Mouse (Mus musculus) layer of hippocampus, postnatal 10 days (tissue): ENCODE data around the gene Bcorl1. TPM values are rescaled to one million over a fixed set of nuclear protein-coding genes. Genes with fewer than 3 reads are reported as not detected.

Source experiments
- DNase-seq, 2 experiments: peaks; one replicate each; pipeline ENCODE4 v3.0.0; 2021; ENCODE audit warnings: low spot score in 2 of 2
- long read RNA-seq: library from polyadenylated mRNA; stranded (forward); transcript quantifications from one replicate; pipeline ENCODE4 v2.0.0, GENCODE M21; 2023
- total RNA-seq, 2 experiments: library from RNA; stranded (reverse); gene quantifications; 2 replicates each; pipeline ENCODE4 v1.2.3; 2021

Bcorl1 gene
- 10 to 100 TPM; 17.6 to 19.6 TPM for total RNA-seq
- long read RNA-seq, partial matches to known transcripts: 4 of 7 reads
- long read RNA-seq, other reads (novel, unspliced or antisense): 3 of 7 reads

DNA sequence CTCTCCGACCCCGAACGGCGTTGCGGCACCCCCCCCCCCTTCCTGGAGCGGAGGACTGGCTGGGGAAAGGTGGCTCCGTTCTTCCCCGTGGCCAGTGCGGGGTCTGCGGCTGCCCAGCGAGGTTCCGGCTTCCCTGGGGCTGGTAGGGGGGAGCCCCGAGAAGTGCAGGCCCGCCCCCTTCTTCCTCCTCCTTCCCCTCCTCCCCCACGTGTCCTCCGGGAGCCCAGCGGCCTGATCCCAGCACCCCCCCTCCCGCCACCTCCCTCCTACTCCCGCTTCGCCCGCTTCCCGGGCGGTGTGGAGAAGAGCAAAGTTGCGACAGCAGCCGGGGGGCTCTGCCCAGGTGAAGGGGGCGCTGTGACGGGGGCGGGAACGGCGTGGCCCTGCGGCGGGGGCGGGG lies at the start of gene Bcorl1:
Bcorl1 (plus strand) TSS at position 218 of the 400 bp plus-strand sequence.
- DNase-seq: peak; percentile 5 to 48

DNA sequence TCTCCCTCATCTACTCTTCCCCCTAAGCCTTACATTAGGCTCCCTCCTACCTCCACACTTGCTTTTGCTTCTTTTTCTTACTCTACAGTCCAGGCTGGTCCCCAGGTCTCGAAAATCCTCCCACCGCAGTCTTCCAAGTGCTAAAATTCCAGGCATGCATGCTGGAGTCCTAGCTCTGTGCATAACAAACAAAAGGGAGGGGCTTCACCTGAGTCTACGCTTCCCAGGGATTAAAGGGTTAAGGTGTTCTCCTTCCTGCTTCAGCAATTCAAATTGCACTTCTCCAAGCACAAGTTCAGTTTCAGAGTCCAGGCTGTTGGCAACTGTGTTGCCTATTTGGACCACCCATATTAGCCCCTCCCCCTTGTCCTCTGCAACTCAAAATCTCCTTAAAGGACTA lies 49.7 kb upstream of the Bcorl1 start:
- DNase-seq: no peak

GRCm38 (mm10) chrX:48305356-48305755 lies 35.8 kb upstream of the Bcorl1 start:
- no peak for DNase-seq

GRCm38 (mm10) chrX:48310706-48311517 lies 30.2 kb upstream of the Bcorl1 start:
- DNase-seq: peak in 1 of 2 experiments; percentile 13

GRCm38 (mm10) chrX:48311727-48312126 lies 29.4 kb upstream of the Bcorl1 start:
- DNase-seq: no peak

DNA sequence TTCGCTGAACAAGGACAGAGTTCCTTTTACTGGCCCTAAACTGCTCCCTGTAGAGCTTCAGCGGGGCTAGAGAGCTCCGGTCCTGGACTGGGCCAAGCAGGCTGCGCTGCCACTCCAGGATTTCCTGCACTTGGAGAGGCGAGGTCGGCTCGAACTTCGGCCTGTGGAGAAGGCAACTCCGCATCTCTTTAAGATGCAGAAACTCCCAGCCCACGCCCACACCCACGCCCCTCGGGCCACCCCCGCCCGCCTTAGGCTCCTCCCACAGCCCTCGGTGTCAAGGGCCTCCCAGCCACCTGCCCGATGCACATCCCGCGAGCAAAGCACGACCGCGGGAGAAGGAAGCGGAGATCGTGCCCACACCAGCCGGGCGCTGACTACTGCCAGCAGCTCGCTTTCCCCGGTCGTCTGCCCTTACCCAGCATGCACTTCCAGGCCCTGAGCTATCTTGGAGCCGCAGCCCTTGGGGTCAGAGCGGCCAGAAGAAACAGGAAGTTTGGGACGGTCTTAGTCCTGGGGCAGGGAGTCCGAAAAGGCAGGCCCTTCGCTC lies 26.6 kb upstream of the Bcorl1 start:
- peak; percentile 46 to 57 for DNase-seq

DNA sequence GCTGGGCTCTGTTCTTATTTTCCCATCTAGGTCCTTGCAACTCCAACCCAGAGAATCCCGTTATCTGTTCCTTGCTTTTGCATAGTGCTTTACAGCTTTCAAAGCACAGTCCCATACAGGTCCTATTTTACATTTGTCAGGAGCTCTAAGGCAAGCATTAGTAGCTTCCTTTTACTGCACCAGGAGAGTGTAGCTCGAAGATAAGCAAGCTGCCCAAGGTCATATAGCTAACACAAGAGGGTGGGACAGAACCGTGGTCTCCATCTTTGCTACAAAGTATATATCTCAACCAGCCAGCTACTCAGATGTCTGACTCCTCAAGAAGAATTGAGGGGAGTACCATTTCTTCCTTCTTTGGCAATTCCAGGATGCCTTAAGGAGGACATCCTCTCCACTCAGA lies 23.7 kb upstream of the Bcorl1 start:
- DNase-seq: no peak

DNA sequence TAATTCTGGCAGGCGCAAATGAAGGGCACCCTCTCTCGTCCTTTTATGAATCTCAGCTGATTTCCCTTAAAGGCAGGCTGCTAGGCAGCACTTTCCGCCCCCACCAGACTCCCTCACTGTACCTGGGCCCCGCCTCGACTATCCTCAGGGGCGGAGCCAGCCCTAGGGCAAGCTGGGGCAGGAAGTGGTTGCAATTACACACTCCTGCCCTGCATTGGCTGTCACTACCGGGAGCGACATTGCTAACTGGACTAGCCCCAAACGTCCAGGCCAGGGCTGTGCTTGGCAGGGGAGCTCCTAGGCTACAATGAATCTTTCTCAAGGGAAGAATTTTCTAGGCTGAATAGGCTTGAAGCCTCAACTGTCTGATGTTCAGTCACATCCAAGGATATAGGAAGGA lies 23.0 kb upstream of the Bcorl1 start:
- DNase-seq: no peak

DNA sequence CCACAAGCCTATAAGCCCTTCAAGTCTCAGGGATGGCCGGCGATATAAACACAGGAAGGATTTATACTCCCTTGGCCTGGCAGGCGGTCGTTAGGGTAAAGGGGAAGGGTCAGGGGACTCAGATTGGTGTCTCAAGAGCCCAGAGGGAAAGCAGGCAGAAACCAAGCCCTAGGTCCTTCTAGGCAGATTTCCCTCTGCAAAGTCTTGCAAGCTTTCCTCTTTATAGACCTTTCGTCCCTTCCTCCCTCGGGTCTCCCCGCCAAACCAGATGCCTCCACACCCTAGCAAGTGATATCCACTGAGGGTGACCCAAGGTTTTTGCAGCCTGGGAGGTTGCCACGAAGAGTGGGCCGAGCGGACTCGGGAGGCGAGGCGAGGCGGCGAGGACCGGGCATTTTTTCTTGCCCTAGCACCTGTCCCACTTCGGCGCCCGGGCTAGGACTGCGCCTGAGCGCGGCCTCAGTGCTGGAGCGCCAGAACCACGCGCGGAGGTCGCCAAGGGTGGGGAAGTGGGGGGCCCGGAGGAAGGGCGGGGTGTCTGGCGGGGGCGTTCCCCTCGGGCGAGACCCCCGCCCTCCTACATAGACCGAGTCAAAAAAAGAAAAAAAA lies 613 bp upstream of the Bcorl1 start:
- peak; percentile 2 to 17 for DNase-seq

DNA sequence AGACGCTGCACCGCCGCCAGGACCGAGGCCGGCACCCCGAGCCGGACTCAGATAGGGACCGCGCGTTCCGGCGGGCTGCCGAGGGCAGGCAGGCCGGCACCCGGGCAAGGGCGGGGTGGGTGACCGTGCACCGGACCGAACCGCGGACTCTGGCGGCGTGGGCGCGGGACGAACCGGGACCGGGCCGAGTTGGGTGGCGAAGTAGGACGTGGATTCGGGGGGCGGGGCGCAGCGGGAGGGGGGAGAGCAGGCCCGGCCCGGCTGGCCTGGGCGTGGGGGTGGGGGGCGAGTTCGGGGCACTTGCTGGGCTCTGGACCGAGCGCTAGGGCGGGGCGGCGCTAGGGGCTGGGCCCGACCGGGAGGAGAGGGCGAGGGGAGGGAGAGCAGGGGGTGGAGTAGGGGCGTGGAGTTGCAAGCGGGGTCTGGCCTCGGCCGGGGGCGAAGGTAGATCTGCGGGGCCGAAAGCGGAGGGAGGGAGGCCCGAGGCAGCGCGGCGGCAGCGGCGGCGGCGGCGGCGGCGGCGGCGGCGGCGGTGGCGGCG lies 533 bp downstream of the Bcorl1 start:
- DNase-seq: peak; percentile 9 to 40

DNA sequence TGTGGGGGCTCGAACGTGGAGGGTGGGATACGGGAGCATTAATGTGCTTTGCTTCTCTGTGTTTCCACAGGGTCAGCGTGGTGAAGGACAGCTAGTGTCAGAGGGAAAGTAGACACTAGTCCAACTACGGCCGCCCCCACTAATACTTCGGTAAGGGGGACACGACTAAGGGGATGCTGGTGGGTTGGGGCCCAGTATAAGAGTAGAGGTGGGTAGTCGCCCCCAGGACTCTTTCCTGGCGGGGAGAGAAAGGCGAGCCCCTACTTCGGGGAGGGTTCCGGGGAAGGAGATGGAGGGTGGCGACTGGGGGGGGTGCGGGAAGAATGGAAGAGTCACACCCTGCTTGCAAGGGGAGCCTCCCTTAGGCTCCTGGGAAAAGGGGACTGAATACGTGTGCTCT lies 1.6 kb downstream of the Bcorl1 start:
- DNase-seq: peak in 1 of 2 experiments; percentile 3

DNA sequence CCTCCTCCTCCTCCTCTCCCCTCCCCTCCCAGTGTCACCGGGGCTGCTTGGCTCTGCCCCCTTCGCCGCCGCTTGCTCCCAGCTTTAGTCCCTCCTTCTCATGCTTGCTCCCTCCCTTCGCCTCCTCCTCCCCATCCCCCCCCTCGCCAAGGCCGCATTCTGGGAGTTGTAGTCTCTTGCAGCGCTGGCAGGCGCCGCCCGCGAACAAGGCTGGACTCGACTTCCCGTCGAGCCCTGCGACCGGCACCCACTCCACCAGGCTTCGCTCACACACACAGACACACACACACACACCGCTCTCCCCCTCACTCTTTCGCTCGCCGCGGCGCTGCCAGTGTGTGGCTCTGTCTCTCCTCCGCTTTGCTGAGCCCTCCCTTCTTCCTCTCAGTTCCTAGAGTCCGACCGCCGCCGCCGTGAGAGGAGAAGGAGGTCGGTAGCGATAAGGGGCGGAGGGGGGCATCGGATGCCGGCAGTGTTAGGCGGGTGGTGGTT lies 2.3 kb downstream of the Bcorl1 start:
- peak; percentile 80 to 83 for DNase-seq

- peak in 1 of 2 experiments; percentile 19 for DNase-seq
Observed at GRCm38 (mm10) chrX:48343966-48344642, 2.9 kb downstream of the Bcorl1 start.

- DNase-seq: peak; percentile 20 to 38
Observed at GRCm38 (mm10) chrX:48344643-48345384, 3.7 kb downstream of the Bcorl1 start.

- peak; percentile 18 to 27 for DNase-seq
Observed at GRCm38 (mm10) chrX:48345385-48345932, 4.3 kb downstream of the Bcorl1 start.

GRCm38 (mm10) chrX:48355346-48355745 lies 14.2 kb downstream of the Bcorl1 start:
- no peak for DNase-seq

- no peak for DNase-seq
Observed at GRCm38 (mm10) chrX:48365836-48366577, 24.8 kb downstream of the Bcorl1 start.

DNA sequence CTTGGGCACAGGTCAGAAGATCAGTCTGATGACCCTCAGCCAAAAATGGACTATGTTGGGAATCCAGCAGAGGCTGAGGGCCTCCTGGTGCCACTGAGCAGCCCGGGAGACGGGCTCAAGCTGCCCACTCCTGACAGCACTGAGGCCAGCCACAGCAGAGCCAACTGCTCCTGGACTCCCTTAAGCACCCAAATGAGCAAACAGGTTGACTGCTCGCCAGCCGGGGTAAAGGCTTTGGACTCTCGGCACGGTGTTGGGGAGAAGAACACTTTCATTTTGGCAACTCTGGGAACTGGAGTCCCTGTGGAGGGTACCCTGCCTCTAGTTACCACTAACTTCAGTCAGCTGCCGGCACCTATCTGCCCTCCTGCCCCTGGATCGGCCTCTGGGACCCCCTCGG lies 26.7 kb downstream of the Bcorl1 start:
- peak in 1 of 2 experiments; percentile 7 for DNase-seq

DNA sequence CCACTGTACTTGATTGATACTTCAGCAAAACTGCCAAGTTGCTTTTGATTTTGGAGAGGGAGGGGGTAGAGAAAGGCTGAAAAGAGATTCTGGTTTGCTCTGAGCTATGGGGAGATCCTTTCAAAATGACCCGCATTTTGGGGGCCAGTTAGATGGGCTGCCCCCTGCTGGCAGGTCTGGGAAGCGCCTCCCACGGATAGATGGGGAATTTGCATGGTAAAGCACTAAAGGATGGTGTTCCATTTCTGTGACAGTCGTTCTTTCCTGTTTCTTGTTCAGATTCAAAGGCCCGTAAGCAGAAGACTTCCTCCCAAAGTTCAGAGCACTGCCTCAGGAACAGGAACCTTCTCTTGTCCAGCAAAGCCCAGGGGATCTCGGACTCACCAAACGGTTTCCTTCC lies 42.5 kb downstream of the Bcorl1 start:
- peak; percentile 60 to 63 for DNase-seq
